Mouse (Mus musculus): ENCODE measurements at regions not wholly inside any gene's neighbourhood (a gene's known extent, or its start where the extent isn't known, plus 50 kb on each side); places are given as distances from the start of the nearest gene placed in this dataset.

GRCm38 (mm10) chr6:100971462-100971955 is 138.1 kb downstream of the Ppp4r2 start:
- DNase-seq (ENCODE audit: low spot score in 2 of 2) = no peak

- no peak for DNase-seq (ENCODE audit: low spot score in 2 of 2)
Measured at GRCm38 (mm10) chr6:100973366-100974090, 140.1 kb downstream of the Ppp4r2 start.

- no peak for DNase-seq (ENCODE audit: low spot score in 2 of 2)
Measured at GRCm38 (mm10) chr6:100974716-100975115, 141.3 kb downstream of the Ppp4r2 start.

- DNase-seq (ENCODE audit: low spot score in 2 of 2) = no peak
Measured at GRCm38 (mm10) chr6:100975835-100976234, 142.4 kb downstream of the Ppp4r2 start.

- DNase-seq (ENCODE audit: low spot score in 2 of 2) = no peak
Measured at GRCm38 (mm10) chr6:100977201-100977691, 143.8 kb downstream of the Ppp4r2 start.

GRCm38 (mm10) chr6:100978113-100978512 is 144.7 kb downstream of the Ppp4r2 start:
- DNase-seq (ENCODE audit: low spot score in 2 of 2) = no peak

GRCm38 (mm10) chr6:100978727-100979460 is 145.5 kb downstream of the Ppp4r2 start:
- no peak for DNase-seq (ENCODE audit: low spot score in 2 of 2)

GRCm38 (mm10) chr6:100980156-100980555 is 146.7 kb downstream of the Ppp4r2 start:
- DNase-seq (ENCODE audit: low spot score in 2 of 2) = no peak

GRCm38 (mm10) chr6:100984861-100985260 is 151.4 kb downstream of the Ppp4r2 start:
- DNase-seq (ENCODE audit: low spot score in 2 of 2) = no peak

GRCm38 (mm10) chr6:100985334-100985937 is 152.0 kb downstream of the Ppp4r2 start:
- no peak for DNase-seq (ENCODE audit: low spot score in 2 of 2)

- no peak for DNase-seq (ENCODE audit: low spot score in 2 of 2)
Measured at GRCm38 (mm10) chr6:100988521-100988920, 155.1 kb downstream of the Ppp4r2 start.

GRCm38 (mm10) chr6:100993421-100993820 is 160.0 kb downstream of the Ppp4r2 start:
- DNase-seq (ENCODE audit: low spot score in 2 of 2) = no peak

- no peak for DNase-seq (ENCODE audit: low spot score in 2 of 2)
Measured at GRCm38 (mm10) chr6:100995874-100996560, 162.6 kb downstream of the Ppp4r2 start.

- DNase-seq (ENCODE audit: low spot score in 2 of 2) = no peak
Measured at GRCm38 (mm10) chr6:100998285-100998684, 164.9 kb downstream of the Ppp4r2 start.

GRCm38 (mm10) chr6:101003901-101004300 is 170.5 kb downstream of the Ppp4r2 start:
- no peak for DNase-seq (ENCODE audit: low spot score in 2 of 2)

- DNase-seq (ENCODE audit: low spot score in 2 of 2) = no peak
Measured at GRCm38 (mm10) chr6:101021650-101022049, 188.2 kb downstream of the Ppp4r2 start.

GRCm38 (mm10) chr6:101025816-101026215 is 192.4 kb downstream of the Ppp4r2 start:
- DNase-seq (ENCODE audit: low spot score in 2 of 2) = no peak

GRCm38 (mm10) chr6:101027462-101027861 is 194.0 kb downstream of the Ppp4r2 start:
- DNase-seq (ENCODE audit: low spot score in 2 of 2) = no peak

- DNase-seq (ENCODE audit: low spot score in 2 of 2) = no peak
Measured at GRCm38 (mm10) chr6:101029436-101029835, 196.0 kb downstream of the Ppp4r2 start.

GRCm38 (mm10) chr6:101030451-101031125 is 197.2 kb downstream of the Ppp4r2 start:
- no peak for DNase-seq (ENCODE audit: low spot score in 2 of 2)

- no peak for DNase-seq (ENCODE audit: low spot score in 2 of 2)
Measured at GRCm38 (mm10) chr6:101046755-101047154, 213.3 kb downstream of the Ppp4r2 start.
